Mouse (Mus musculus): ENCODE measurements around the gene Cox7a1. TPM values are rescaled to one million over a fixed set of nuclear protein-coding genes. Genes with fewer than 3 reads are reported as not detected.
"Not testable (repeated sequence)": the region's sequence is repeated elsewhere in the genome, so short reads cannot be mapped to it uniquely, and the experiment has no call there.

Gene Cox7a1
- polyA plus RNA-seq, 1 experiment from 2014 or later: 3.5 TPM

- H3K27me3 ChIP-seq (ENCODE audit: control insufficient read depth, insufficient read depth, low read length): no peaks in the 10 kb centered on the region
- WGBS: 42% methylated on average over 8 of the region's 8 CpGs
- H3K4me1 ChIP-seq (replicated peaks; ENCODE audit: control insufficient read depth, insufficient read depth, low read length): no peaks in the 10 kb centered on the region
Measured at GRCm38 (mm10) chr7:30204380-30204779, 20.4 kb downstream of the Cox7a1 start.

DNA sequence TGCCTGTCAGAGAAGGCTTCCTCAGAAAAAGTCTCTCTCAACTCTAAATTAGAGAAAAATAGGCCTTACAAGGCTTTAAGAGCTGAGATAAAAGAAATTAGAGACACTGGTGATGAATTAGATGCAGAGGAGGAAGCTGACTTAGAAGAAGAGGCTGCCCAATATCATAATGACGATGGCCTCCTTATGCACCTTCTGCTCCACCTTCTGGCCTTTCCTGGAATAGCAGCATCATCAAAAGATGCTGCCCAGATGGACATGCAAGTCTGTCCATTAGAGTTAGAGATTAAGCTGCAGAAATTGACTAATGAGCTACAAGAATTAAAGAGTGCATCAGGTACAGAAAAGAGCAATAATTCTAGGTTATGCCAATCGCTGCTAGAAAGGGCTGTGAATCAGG, 21.4 kb downstream of the Cox7a1 start:
- ATAC-seq (replicated peaks; ENCODE audit: low FRiP score): no peak
- H3K27ac ChIP-seq (ENCODE audit: low read depth, low read length): no peak overlapping the region

More at GRCm38 (mm10) chr7:30204380-30204779, 20.4 kb downstream of the Cox7a1 start:
- Histone ChIP-seq H3K36me3 (ENCODE audit: control insufficient read depth, insufficient read depth, low read length) (no peaks in the 10 kb centered on the region), H3K27ac (ENCODE audit: low read depth, low read length) (no peak overlapping the region), H3K9ac (ENCODE audit: low read length) (no peak overlapping the region), H3K4me2 (ENCODE audit: low read depth, low read length, severe bottlenecking) (no peak overlapping the region), H3K4me3 (ENCODE audit: low read depth, low read length) (no peak overlapping the region), H3K9me3 (ENCODE audit: control insufficient read depth, low read length) (no peaks in the 10 kb centered on the region)
- ATAC-seq (replicated peaks; ENCODE audit: low FRiP score): no peak
- no peak for DNase-seq (ENCODE audit: low spot score)

DNA sequence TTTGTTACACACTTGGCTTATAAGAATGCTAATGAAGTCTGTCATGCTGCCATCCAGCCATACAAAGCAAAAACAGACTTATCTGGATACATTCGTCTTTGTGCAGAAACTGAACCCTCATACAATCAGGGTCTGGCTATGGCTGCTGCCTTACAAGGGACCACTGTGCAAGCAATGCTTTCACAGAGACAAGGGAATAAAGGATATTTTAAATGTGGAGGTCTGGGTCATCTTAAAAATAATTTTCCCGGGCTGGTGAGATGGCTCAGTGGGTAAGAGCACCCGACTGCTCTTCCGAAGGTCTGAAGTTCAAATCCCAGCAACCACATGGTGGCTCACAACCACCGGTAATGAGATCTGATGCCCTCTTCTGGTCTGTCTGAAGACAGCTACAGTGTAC, 22.4 kb downstream of the Cox7a1 start:
- H3K36me3 ChIP-seq (ENCODE audit: control insufficient read depth, insufficient read depth, low read length); H3K27me3 ChIP-seq (ENCODE audit: control insufficient read depth, insufficient read depth, low read length); H3K4me2 ChIP-seq (ENCODE audit: low read depth, low read length, severe bottlenecking); H3K4me1 ChIP-seq (replicated peaks; ENCODE audit: control insufficient read depth, insufficient read depth, low read length); H3K4me3 ChIP-seq (ENCODE audit: low read depth, low read length); ATAC-seq (replicated peaks; ENCODE audit: low FRiP score); H3K9me3 ChIP-seq (ENCODE audit: control insufficient read depth, low read length); H3K9ac ChIP-seq (ENCODE audit: low read length); DNase-seq (ENCODE audit: low spot score); H3K27ac ChIP-seq (ENCODE audit: low read depth, low read length): not testable (repeated sequence)
- 60% methylated on average over 5 of the region's 5 CpGs for WGBS

More for the DNA sequence above, 21.4 kb downstream of the Cox7a1 start:
- Histone ChIP-seq H3K27me3 (ENCODE audit: control insufficient read depth, insufficient read depth, low read length) (no peaks in the 10 kb centered on the region), H3K4me3 (ENCODE audit: low read depth, low read length) (no peak overlapping the region), H3K9ac (ENCODE audit: low read length) (no peak overlapping the region), H3K36me3 (ENCODE audit: control insufficient read depth, insufficient read depth, low read length) (no peaks in the 10 kb centered on the region), H3K4me2 (ENCODE audit: low read depth, low read length, severe bottlenecking) (no peak overlapping the region), H3K9me3 (ENCODE audit: control insufficient read depth, low read length) (no peaks in the 10 kb centered on the region), H3K4me1 (replicated peaks; ENCODE audit: control insufficient read depth, insufficient read depth, low read length) (no peaks in the 10 kb centered on the region)
- DNase-seq (ENCODE audit: low spot score): no peak
- 7% methylated on average over 2 of the region's 2 CpGs for WGBS

DNA sequence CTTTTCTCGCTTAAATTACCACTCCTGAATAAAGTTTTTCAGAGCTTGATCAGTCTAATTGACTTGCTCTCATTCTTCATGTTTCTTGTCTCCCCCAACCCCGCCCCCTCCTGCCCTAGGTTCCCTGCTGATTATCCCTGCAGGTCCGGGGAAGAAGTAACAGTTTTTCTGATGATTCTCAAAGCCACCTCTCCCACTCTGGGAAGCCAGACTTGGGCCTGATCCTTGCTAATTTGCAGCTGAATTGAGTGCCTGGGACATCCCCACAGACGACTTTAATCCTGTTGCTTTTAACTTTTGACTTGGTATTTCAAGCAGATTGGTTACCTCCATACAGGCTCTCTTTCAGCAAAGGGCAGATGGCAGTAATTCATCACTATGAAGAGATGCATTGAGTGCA, 27.1 kb downstream of the Cox7a1 start:
- Histone ChIP-seq H3K9ac (ENCODE audit: low read length) (no peak overlapping the region), H3K4me2 (ENCODE audit: low read depth, low read length, severe bottlenecking) (no peak overlapping the region), H3K4me3 (ENCODE audit: low read depth, low read length) (no peak overlapping the region), H3K27me3 (ENCODE audit: control insufficient read depth, insufficient read depth, low read length) (no peaks in the 10 kb centered on the region), H3K27ac (ENCODE audit: low read depth, low read length) (no peak overlapping the region), H3K4me1 (replicated peaks; ENCODE audit: control insufficient read depth, insufficient read depth, low read length) (no peaks in the 10 kb centered on the region), H3K36me3 (ENCODE audit: control insufficient read depth, insufficient read depth, low read length) (no peaks in the 10 kb centered on the region), H3K9me3 (ENCODE audit: control insufficient read depth, low read length) (no peaks in the 10 kb centered on the region)
- DNase-seq (ENCODE audit: low spot score) (no peak), ATAC-seq (replicated peaks; ENCODE audit: low FRiP score) (no peak)
- WGBS: 19% methylated on average over 4 of the region's 4 CpGs

- no peak for ATAC-seq (replicated peaks; ENCODE audit: low FRiP score)
- 92% methylated on average over 3 of the region's 3 CpGs for WGBS
Measured at GRCm38 (mm10) chr7:30213881-30214280, 29.9 kb downstream of the Cox7a1 start.

DNA sequence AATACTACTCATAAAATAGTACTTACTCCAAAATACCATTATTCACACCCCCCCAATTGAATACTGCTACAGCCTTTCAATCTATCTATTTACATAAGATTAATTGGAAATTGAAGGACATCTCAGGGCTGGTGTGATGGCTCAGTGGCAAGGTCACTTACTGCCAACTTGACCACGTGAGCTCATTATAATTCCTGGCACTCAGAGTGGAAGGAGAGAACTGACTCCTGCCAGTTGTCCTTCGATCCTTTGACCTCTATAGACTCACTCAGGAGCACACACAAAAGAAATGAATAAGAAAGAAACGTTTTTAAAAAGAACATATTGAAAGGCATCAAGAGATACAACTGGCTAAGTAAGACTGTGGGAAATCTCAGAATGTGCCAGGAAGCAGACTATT, 31.9 kb downstream of the Cox7a1 start:
- DNase-seq (ENCODE audit: low spot score) (no peak), ATAC-seq (replicated peaks; ENCODE audit: low FRiP score) (no peak)
- no peak overlapping the region for H3K4me3 ChIP-seq (ENCODE audit: low read depth, low read length)
- no peaks in the 10 kb centered on the region for H3K27me3 ChIP-seq (ENCODE audit: control insufficient read depth, insufficient read depth, low read length)
- H3K36me3 ChIP-seq (ENCODE audit: control insufficient read depth, insufficient read depth, low read length): no peaks in the 10 kb centered on the region
- no peak overlapping the region for H3K27ac ChIP-seq (ENCODE audit: low read depth, low read length)
- H3K4me2 ChIP-seq (ENCODE audit: low read depth, low read length, severe bottlenecking): no peak overlapping the region
- H3K4me1 ChIP-seq (replicated peaks; ENCODE audit: control insufficient read depth, insufficient read depth, low read length): peaks cover 7% of the 10 kb centered on the region; the same call in 1 of the 2 replicates
- WGBS: 84% methylated on average over 3 of the region's 3 CpGs
- no peaks in the 10 kb centered on the region for H3K9me3 ChIP-seq (ENCODE audit: control insufficient read depth, low read length)
- no peak overlapping the region for H3K9ac ChIP-seq (ENCODE audit: low read length)

More at GRCm38 (mm10) chr7:30213881-30214280, 29.9 kb downstream of the Cox7a1 start:
- H3K9ac ChIP-seq (ENCODE audit: low read length): no peak overlapping the region
- H3K27me3 ChIP-seq (ENCODE audit: control insufficient read depth, insufficient read depth, low read length): no peaks in the 10 kb centered on the region
- no peak overlapping the region for H3K4me3 ChIP-seq (ENCODE audit: low read depth, low read length)
- no peak overlapping the region for H3K4me2 ChIP-seq (ENCODE audit: low read depth, low read length, severe bottlenecking)
- DNase-seq (ENCODE audit: low spot score): no peak
- no peaks in the 10 kb centered on the region for H3K9me3 ChIP-seq (ENCODE audit: control insufficient read depth, low read length)
- H3K4me1 ChIP-seq (replicated peaks; ENCODE audit: control insufficient read depth, insufficient read depth, low read length): no peaks in the 10 kb centered on the region
- H3K36me3 ChIP-seq (ENCODE audit: control insufficient read depth, insufficient read depth, low read length): no peaks in the 10 kb centered on the region
- no peak overlapping the region for H3K27ac ChIP-seq (ENCODE audit: low read depth, low read length)

DNA sequence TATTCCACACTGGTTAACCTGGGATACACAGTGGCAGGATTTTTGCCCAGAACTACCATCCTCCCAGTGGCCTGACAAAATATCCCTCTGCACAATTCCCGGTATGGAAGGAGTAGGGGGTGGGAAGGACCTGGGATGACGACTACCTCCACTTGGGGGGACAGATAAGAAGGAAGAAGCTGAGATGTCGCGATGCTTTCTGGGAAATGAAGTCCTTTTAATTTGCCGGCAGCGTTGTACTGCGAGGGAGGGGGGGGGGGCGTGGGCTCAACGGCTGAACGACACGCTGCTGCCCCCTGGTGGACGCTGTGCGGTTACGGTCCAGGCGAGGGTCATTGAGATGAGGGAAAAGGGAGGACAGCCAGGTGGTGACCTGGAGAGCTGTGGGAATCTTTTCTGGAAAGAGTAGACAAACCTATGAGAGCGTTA, 32.8 kb downstream of the Cox7a1 start:
- no peak overlapping the region for H3K27ac ChIP-seq (ENCODE audit: low read depth, low read length)
- H3K9ac ChIP-seq (ENCODE audit: low read length): peak overlapping the region; percentile 41; the same call in 1 of the 2 replicates
- H3K4me3 ChIP-seq (ENCODE audit: low read depth, low read length): no peak overlapping the region
- WGBS: under 1% methylated on average over 15 of the region's 16 CpGs
- peaks cover 7% of the 10 kb centered on the region; the same call in 1 of the 2 replicates for H3K4me1 ChIP-seq (replicated peaks; ENCODE audit: control insufficient read depth, insufficient read depth, low read length)
- ATAC-seq (replicated peaks; ENCODE audit: low FRiP score): peak; percentile 77
- H3K27me3 ChIP-seq (ENCODE audit: control insufficient read depth, insufficient read depth, low read length): no peaks in the 10 kb centered on the region
- H3K36me3 ChIP-seq (ENCODE audit: control insufficient read depth, insufficient read depth, low read length): no peaks in the 10 kb centered on the region
- H3K9me3 ChIP-seq (ENCODE audit: control insufficient read depth, low read length): no peaks in the 10 kb centered on the region
- peak; percentile 95 for DNase-seq (ENCODE audit: low spot score)
- H3K4me2 ChIP-seq (ENCODE audit: low read depth, low read length, severe bottlenecking): peak overlapping the region; percentile 40; the same call in 1 of the 2 replicates

DNA sequence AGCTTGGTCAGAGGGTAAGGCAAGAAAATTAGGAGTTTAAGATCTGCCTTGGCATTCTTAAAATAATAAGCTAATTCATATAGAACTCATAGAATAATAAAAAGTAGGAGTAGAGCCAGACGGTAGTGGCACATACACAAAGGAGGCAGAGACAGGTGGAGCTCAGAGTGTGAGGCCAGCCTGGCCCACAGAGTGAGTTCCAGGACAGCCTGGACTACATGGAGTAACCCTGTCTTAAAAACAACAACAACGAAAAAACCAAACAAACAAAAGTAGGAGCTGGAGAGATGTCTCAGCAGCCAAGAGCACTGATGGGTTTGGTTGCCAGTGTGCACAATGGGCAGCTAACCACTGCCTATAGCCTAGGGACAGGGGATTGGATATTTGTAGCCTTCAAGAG, 33.3 kb downstream of the Cox7a1 start:
- H3K27ac ChIP-seq (ENCODE audit: low read depth, low read length): no peak overlapping the region
- H3K4me3 ChIP-seq (ENCODE audit: low read depth, low read length): no peak overlapping the region
- DNase-seq (ENCODE audit: low spot score): no peak
- H3K4me2 ChIP-seq (ENCODE audit: low read depth, low read length, severe bottlenecking): no peak overlapping the region
- ATAC-seq (replicated peaks; ENCODE audit: low FRiP score): peak; percentile 58; the same call in 1 of the 2 replicates
- H3K4me1 ChIP-seq (replicated peaks; ENCODE audit: control insufficient read depth, insufficient read depth, low read length): peaks cover 7% of the 10 kb centered on the region; the same call in 1 of the 2 replicates
- no peaks in the 10 kb centered on the region for H3K9me3 ChIP-seq (ENCODE audit: control insufficient read depth, low read length)
- H3K27me3 ChIP-seq (ENCODE audit: control insufficient read depth, insufficient read depth, low read length): no peaks in the 10 kb centered on the region
- H3K36me3 ChIP-seq (ENCODE audit: control insufficient read depth, insufficient read depth, low read length): no peaks in the 10 kb centered on the region
- WGBS: 78% methylated on average over 2 of the region's 2 CpGs
- no peak overlapping the region for H3K9ac ChIP-seq (ENCODE audit: low read length)

DNA sequence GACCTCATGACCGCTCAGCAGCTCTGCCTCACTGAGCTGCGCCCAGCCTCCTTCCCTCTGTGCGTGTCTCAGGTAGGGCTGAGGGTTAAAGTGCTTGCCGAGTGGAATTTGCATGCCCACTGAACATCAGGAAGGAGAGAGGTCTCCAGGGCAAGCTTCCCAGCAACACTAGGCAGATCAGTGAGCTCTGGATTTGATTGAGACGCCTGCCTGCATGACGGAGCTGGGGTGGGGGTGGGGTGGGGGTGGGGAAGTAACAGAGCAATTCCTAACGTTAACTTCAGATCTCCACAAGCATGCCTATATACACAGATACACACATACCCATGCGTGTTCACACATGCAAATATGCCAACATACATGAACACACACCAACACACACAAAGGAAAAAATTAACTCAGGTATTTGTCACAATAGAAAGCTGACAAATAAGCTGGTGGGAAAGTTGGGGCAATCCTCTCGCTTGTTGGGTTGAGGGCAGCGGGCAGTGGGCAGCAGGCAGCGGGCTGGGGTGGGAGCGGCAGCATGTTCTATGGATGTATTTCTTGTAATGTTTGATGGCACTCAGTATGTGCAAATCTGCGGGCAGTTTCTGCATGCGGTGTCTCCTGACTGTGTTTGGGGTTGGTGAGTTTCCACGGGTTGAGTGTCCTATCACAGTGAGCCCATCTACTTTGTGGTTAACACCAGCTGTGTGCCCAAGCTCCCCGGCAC, 35.5 kb downstream of the Cox7a1 start:
- H3K9ac ChIP-seq (ENCODE audit: low read length): peak overlapping the region; percentile 48
- peak overlapping the region; percentile 62 for H3K4me2 ChIP-seq (ENCODE audit: low read depth, low read length, severe bottlenecking)
- H3K9me3 ChIP-seq (ENCODE audit: control insufficient read depth, low read length): no peaks in the 10 kb centered on the region
- peaks cover 6% of the 10 kb centered on the region; the same call in 1 of the 2 replicates for H3K36me3 ChIP-seq (ENCODE audit: control insufficient read depth, insufficient read depth, low read length)
- no peak overlapping the region for H3K27ac ChIP-seq (ENCODE audit: low read depth, low read length)
- 9% methylated on average over 16 of the region's 16 CpGs for WGBS
- ATAC-seq (replicated peaks; ENCODE audit: low FRiP score) (peak; percentile 63), DNase-seq (ENCODE audit: low spot score) (peak; percentile 81)
- H3K27me3 ChIP-seq (ENCODE audit: control insufficient read depth, insufficient read depth, low read length): no peaks in the 10 kb centered on the region
- H3K4me1 ChIP-seq (replicated peaks; ENCODE audit: control insufficient read depth, insufficient read depth, low read length): peaks cover 7% of the 10 kb centered on the region; the same call in 1 of the 2 replicates
- H3K4me3 ChIP-seq (ENCODE audit: low read depth, low read length): peak overlapping the region; percentile 37
